Mouse (Mus musculus) stomach, embryonic 14.5 days (tissue): ENCODE results near the gene Igbp1b. TPM values are rescaled to one million over a fixed set of nuclear protein-coding genes. Genes with fewer than 3 reads are reported as not detected.
A peak's percentile ranks its signal among the peaks of the same experiment; 100 is the strongest.

Experiments
- ATAC-seq: fragments of 200-750 bp; cut with Nextera tagmentation; 2 replicates; pipeline ENCODE4 v1.8.0; 2017; ENCODE audit warnings: low read depth, moderate TSS enrichment; ENCODE audit not compliant: insufficient number of reproducible peaks, insufficient read depth, low FRiP score
- H3K27ac ChIP-seq: fragments of 300-500 bp; sonication (generic); 2 replicates; pipeline ENCODE4 v1.5.1; 2014; ENCODE audit warnings: mild to moderate bottlenecking, low read length, moderate library complexity, mixed read lengths
- H3K27me3 ChIP-seq: fragments of 300-500 bp; sonication (generic); 2 replicates; pipeline ENCODE4 v1.6.1; 2014; ENCODE audit warnings: low read length, control low read depth, mixed read lengths; ENCODE audit not compliant: control insufficient read depth, insufficient read depth
- H3K36me3 ChIP-seq: fragments of 300-500 bp; sonication (generic); 2 replicates; pipeline ENCODE4 v1.6.1; 2014; ENCODE audit warnings: mild to moderate bottlenecking, control low read depth, low read length, moderate library complexity, mixed read lengths; ENCODE audit not compliant: control insufficient read depth, insufficient read depth
- H3K4me1 ChIP-seq: fragments of 300-500 bp; sonication (generic); 2 replicates; pipeline ENCODE4 v1.6.1; 2014; ENCODE audit warnings: low read length, control low read depth, mixed read lengths; ENCODE audit not compliant: control insufficient read depth, insufficient read depth
- H3K4me2 ChIP-seq: fragments of 300-500 bp; sonication (generic); replicated peaks from 2 replicates; pipeline ENCODE4 v1.6.1; 2014; ENCODE audit warnings: low read depth, low read length, control low read depth
- H3K4me3 ChIP-seq: fragments of 300-500 bp; sonication (generic); 2 replicates; pipeline ENCODE4 v1.5.1; 2014; ENCODE audit warnings: low read depth, low read length, control low read depth
- H3K9ac ChIP-seq: fragments of 300-500 bp; sonication (generic); replicated peaks from 2 replicates; pipeline ENCODE4 v1.6.1; 2014; ENCODE audit warnings: low read depth, mild to moderate bottlenecking, control low read depth, low read length, moderate library complexity, mixed read lengths
- H3K9me3 ChIP-seq: fragments of 300-500 bp; sonication (generic); 2 replicates; pipeline ENCODE4 v1.6.1; 2016; ENCODE audit warnings: low read depth, low read length, control low read depth; ENCODE audit not compliant: control insufficient read depth
- WGBS: fragments of 180-500 bp; shearing (Covaris S2); extraction: QIAGEN DNeasy Blood & Tissue Kit; methylation state at CpG from one replicate; pipeline ENCODE4 v1.1.7; 2014; 5-methylcytosine and 5-hydroxymethylcytosine counted together
- polyA plus RNA-seq: library from polyadenylated mRNA; unstranded; fragments of >200 nt; fragmentation: Nextera tagmentation; extraction: Ambion mirVana; gene quantifications from 2 replicates; pipeline ENCODE4 v1.2.1, GENCODE M21; 2014

Igbp1b gene
- not detected in 2 replicates for polyA plus RNA-seq

DNA sequence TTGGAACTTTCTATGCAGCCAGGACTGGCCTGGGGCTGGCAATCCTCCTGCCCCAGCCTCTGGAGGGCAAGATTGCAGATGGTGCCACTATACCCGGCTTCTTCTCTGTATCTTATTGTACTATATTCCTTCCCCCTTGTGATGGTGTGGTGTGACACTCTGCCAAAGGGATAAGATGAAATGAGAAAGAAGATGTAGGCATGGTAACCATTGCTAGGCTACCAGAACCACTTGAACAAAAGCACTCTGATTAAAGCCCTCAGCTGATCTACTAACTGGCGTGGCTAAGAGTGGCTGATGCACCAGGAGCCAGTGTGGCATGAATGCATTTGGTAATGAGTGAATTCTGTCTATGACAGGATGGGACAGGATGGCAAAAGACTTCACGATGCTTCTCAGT lies at the start of gene Igbp1b:
Igbp1b (minus strand) TSS at position 29 of the 400 bp plus-strand sequence.
- Histone ChIP-seq H3K9me3 (no peaks in the 10 kb centered on the region), H3K4me3 (no peak within 1 kb of the TSS), H3K4me1 (no peaks in the 10 kb centered on the region), H3K4me2 (no peak within 1 kb of the TSS), H3K27me3 (no peaks in the 10 kb centered on the region), H3K9ac (no peak within 1 kb of the TSS), H3K36me3 (no peaks in the 10 kb centered on the region), H3K27ac (no peak within 1 kb of the TSS)
- no peak for ATAC-seq
- whole genome bisulfite sequencing, result 87% methylated on average over 3 of the region's 3 CpGs

DNA sequence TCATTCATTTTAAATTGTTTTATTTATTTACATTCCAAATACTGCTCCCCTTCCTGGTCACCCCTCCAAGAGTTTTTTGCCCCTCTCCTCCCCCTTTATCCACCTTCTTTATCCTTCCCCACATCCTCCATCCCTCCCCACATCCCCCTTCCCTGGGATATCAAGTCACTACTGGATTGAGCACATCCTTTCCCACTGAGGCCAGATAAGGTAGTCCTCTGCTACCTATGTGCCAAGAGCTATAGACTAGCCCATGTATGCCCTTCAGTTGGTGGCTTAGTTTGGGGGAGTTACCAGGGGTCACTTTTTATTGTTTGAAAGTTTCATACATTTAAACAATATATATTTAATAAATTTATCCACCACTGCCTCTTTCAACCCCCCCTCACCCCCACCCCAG lies 24.6 kb upstream of the Igbp1b start:
- no peak overlapping the region for H3K27ac ChIP-seq
- H3K4me2 ChIP-seq, result no peak overlapping the region
- H3K4me3 ChIP-seq, result no peak overlapping the region
- no peaks in the 10 kb centered on the region for H3K27me3 ChIP-seq
- ATAC-seq, result no peak
- no peaks in the 10 kb centered on the region for H3K9me3 ChIP-seq
- no peak overlapping the region for H3K9ac ChIP-seq
- no peaks in the 10 kb centered on the region for H3K4me1 ChIP-seq
- H3K36me3 ChIP-seq, result no peaks in the 10 kb centered on the region

DNA sequence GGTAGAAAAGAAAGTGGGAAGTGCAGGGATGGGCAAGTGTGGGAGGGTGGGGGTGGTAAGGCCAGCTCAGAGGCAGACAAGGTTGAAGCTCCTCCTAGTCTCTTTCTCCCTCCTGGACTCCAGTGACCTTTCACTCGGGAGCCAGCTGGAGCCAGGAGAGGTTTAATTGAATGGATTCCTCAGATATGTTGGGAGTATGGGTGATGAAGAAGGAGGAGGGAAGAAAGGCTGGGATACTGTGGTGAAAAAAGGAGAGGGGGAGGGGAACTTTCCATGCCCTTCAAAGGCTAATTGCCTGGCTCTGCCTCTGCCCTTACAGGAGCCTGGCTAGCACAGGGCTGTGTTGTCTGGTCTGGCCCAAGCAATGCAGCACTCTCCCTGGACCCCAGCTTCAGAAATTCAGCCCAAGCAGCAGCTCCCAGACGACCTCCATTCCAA lies 14.4 kb upstream of the Igbp1b start:
- ATAC-seq, result peak; percentile 42
- Histone ChIP-seq H3K36me3 (no peaks in the 10 kb centered on the region), H3K4me3 (no peak overlapping the region), H3K9ac (no peak overlapping the region), H3K4me2 (no peak overlapping the region), H3K27me3 (no peaks in the 10 kb centered on the region), H3K4me1 (no peaks in the 10 kb centered on the region), H3K9me3 (no peaks in the 10 kb centered on the region), H3K27ac (no peak overlapping the region)
- 11% methylated on average over 2 of the region's 2 CpGs for WGBS

DNA sequence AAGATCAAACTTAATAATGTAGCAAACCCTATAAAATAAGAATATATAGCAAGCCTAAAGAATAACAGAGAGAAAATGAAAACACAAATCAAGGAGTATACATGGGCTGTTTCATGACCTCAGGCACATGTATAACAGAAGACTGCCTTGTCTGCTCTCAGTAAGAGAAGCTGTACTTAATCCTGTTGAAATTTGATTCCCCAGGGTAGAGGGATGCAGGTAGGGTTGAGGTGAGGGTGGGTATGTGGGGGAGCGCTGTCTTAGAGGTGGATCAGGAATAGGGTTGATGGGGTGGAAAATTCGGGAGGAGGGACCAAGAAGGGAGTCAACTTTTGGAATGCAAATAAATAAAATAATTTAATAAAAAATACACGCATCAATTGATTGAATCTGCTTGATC lies 7.1 kb upstream of the Igbp1b start:
- no peaks in the 10 kb centered on the region for H3K9me3 ChIP-seq
- H3K27ac ChIP-seq, result no peak overlapping the region
- WGBS, result 69% methylated on average over 3 of the region's 3 CpGs
- no peak overlapping the region for H3K9ac ChIP-seq
- no peaks in the 10 kb centered on the region for H3K36me3 ChIP-seq
- no peak overlapping the region for H3K4me2 ChIP-seq
- ATAC-seq, result no peak
- H3K4me3 ChIP-seq, result no peak overlapping the region
- no peaks in the 10 kb centered on the region for H3K27me3 ChIP-seq
- no peaks in the 10 kb centered on the region for H3K4me1 ChIP-seq

DNA sequence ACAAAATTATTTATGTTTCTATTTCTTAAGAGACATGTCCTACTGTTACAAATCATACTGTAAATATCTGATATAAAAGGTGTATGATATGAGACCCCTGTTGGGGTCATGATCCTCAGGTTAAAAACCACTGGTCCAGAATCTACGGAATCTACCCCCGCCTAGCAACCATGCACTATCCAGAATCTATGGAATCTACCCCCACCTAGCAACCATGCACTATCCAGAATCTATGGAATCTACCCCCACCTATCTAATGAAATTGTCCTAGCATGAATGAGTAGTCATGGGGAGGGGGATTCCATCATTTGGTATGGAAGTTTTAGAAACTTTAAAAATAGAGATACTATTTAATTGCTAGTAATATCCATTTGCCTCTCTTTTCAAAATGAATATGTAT lies 12.7 kb downstream of the Igbp1b start:
- Histone ChIP-seq H3K9me3 (no peaks in the 10 kb centered on the region), H3K4me1 (no peaks in the 10 kb centered on the region), H3K27ac (no peak overlapping the region), H3K4me2 (no peak overlapping the region), H3K27me3 (no peaks in the 10 kb centered on the region), H3K36me3 (no peaks in the 10 kb centered on the region), H3K9ac (no peak overlapping the region), H3K4me3 (no peak overlapping the region)
- 89% methylated on average over 2 of the region's 2 CpGs for WGBS
- no peak for ATAC-seq

DNA sequence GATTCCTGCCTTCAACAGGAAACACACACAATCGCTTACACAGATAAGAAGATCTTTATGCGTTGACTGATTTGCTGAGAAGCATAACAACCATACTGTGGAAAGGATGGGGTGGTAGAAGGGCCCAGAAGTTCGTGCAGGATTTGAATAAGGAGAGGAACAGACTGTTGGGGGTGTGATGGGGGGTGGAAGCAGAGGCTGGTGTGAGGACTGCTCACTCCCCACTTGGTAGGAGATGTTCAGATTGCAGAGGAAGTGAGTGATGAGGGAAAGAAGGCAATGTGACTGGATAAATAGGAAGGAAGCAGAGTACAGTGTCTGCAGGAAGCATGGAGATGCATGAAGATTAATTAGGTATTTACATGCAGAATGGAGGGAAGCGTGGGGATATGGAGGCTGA lies 19.0 kb downstream of the Igbp1b start:
- Histone ChIP-seq H3K4me3 (no peak overlapping the region), H3K27ac (no peak overlapping the region), H3K27me3 (no peaks in the 10 kb centered on the region), H3K4me2 (no peak overlapping the region), H3K36me3 (no peaks in the 10 kb centered on the region), H3K9me3 (no peaks in the 10 kb centered on the region), H3K4me1 (no peaks in the 10 kb centered on the region), H3K9ac (no peak overlapping the region)
- no peak for ATAC-seq
- 41% methylated on average over 4 of the region's 4 CpGs for WGBS

DNA sequence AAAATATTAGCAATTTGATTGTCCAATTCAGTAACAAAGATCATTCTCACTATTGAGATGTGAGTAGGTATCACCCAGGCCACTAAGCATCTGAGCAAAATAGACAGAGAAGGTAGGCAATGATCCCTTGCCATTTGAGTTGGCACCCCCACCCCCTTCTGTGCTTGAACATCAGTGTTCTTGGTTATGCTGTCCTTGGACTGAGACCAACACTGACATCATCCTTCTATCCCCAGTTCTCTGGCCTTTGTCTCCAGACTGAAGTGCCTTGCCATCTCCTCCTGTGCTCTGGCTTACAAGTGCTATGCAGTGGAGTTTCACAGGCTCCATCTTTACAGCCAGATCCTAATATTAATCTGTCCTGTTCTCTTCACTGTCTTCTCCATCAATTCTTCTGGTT lies 37.6 kb downstream of the Igbp1b start:
- Histone ChIP-seq H3K4me1 (no peaks in the 10 kb centered on the region), H3K36me3 (no peaks in the 10 kb centered on the region), H3K4me3 (no peak overlapping the region), H3K27me3 (no peaks in the 10 kb centered on the region), H3K4me2 (no peak overlapping the region), H3K9ac (no peak overlapping the region), H3K27ac (no peak overlapping the region), H3K9me3 (no peaks in the 10 kb centered on the region)
- no peak for ATAC-seq

DNA sequence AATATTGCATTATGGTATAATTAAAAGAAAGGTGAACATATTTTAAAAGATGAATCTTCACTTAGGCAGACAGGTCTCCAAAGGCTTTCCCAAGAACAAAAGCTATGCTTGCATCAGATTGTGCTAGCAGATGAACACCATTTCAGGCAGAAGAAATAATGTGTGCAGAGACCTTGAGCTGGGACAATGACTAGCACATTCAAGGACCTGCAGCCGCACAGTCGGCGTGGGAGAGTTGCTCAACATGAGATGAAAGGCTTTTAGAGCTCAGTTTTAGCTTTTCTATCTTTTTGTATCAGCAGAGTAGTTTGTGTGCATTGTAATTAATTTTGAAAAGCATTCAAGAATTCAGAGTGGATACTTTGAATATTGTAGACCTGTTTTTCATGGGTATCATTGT lies 39.9 kb downstream of the Igbp1b start:
- WGBS, result 91% methylated on average over 3 of the region's 3 CpGs
- Histone ChIP-seq H3K9ac (no peak overlapping the region), H3K4me1 (no peaks in the 10 kb centered on the region), H3K4me2 (no peak overlapping the region), H3K4me3 (no peak overlapping the region), H3K36me3 (no peaks in the 10 kb centered on the region), H3K27me3 (no peaks in the 10 kb centered on the region), H3K27ac (no peak overlapping the region), H3K9me3 (no peaks in the 10 kb centered on the region)
- no peak for ATAC-seq
